Mouse (Mus musculus): Measurements from ENCODE around the gene Ptprn2. TPM values are rescaled to one million over a fixed set of nuclear protein-coding genes. Genes with fewer than 3 reads are reported as not detected.

The Ptprn2 gene
- polyA plus RNA-seq, 1 experiment from 2014 or later = 0.02 TPM

- H3K27ac ChIP-seq (replicated peaks) = no peak overlapping the region
- H3K4me2 ChIP-seq = no peak overlapping the region
- H3K4me1 ChIP-seq (replicated peaks) = no peaks in the 10 kb centered on the region
- no peaks in the 10 kb centered on the region for H3K9me3 ChIP-seq (replicated peaks)
- H3K27me3 ChIP-seq = no peaks in the 10 kb centered on the region
- no peak overlapping the region for H3K9ac ChIP-seq
- H3K4me3 ChIP-seq (replicated peaks) = no peak overlapping the region
- ATAC-seq (ENCODE audit: insufficient read depth) = no peak
- WGBS (ENCODE audit: insufficient replicate concordance) = 42% methylated on average over 3 of the region's 3 CpGs
- no peaks in the 10 kb centered on the region for H3K36me3 ChIP-seq (replicated peaks)
These were observed 416.3 kb downstream of the Ptprn2 start for GRCm38 (mm10) chr12:116901773-116902172.

DNA sequence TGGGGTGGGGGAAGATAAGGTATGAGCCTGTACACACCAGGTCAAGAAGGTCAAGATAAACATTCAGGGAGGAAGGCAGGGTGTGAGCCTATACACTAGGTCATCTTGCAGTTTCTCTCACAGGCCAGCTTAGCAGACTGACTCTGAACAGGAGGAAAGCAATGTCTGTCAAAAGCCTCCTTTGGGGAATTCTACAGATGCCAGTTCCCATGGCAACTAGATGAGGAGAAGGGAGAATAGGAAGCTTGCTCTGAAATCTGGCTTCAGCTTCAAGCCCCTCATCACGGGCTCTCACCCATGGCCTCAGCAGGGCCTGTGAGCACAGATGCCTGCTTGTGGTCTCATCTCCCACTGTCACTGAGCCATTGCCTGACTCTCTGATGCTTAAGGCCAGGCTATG is 421.9 kb downstream of the Ptprn2 start:
- H3K27me3 ChIP-seq = no peaks in the 10 kb centered on the region

GRCm38 (mm10) chr12:116908668-116909067 is 423.1 kb downstream of the Ptprn2 start:
- no peak overlapping the region for H3K4me2 ChIP-seq

More for the DNA sequence above, 421.9 kb downstream of the Ptprn2 start:
- Histone ChIP-seq H3K4me2 (no peak overlapping the region), H3K4me3 (replicated peaks) (no peak overlapping the region), H3K9ac (no peak overlapping the region), H3K36me3 (replicated peaks) (no peaks in the 10 kb centered on the region), H3K9me3 (replicated peaks) (no peaks in the 10 kb centered on the region), H3K4me1 (replicated peaks) (no peaks in the 10 kb centered on the region), H3K27ac (replicated peaks) (no peak overlapping the region)
- no peak for ATAC-seq (ENCODE audit: insufficient read depth)
- WGBS (ENCODE audit: insufficient replicate concordance) = 27% methylated on average over 1 of the region's 1 CpGs

DNA sequence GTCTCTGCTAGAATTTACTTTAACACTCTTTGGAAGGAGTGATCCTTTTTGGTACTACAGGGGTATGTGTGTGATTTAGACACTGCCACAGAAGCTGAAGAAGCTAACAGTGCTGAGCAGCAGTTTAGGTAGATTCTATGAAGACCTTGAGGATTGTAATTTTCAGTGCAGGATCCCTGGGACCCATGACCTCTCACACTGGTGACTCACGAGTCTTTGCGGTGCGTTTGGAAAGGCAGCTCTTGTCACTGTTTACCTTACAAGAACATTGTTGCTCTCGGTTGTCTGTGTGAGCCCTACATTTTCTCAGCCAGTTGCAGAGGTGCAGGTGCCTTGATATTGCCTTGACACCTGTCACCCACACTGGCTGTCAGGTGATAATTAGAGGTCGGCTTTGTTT is 431.3 kb downstream of the Ptprn2 start:
- no peak for ATAC-seq (ENCODE audit: insufficient read depth)
- Histone ChIP-seq H3K27ac (replicated peaks) (no peak overlapping the region), H3K4me3 (replicated peaks) (no peak overlapping the region), H3K4me1 (replicated peaks) (no peaks in the 10 kb centered on the region), H3K36me3 (replicated peaks) (no peaks in the 10 kb centered on the region), H3K9me3 (replicated peaks) (no peaks in the 10 kb centered on the region), H3K27me3 (no peaks in the 10 kb centered on the region), H3K9ac (no peak overlapping the region), H3K4me2 (no peak overlapping the region)
- 68% methylated on average over 5 of the region's 5 CpGs for WGBS (ENCODE audit: insufficient replicate concordance)

More at GRCm38 (mm10) chr12:116908668-116909067, 423.1 kb downstream of the Ptprn2 start:
- 51% methylated on average over 2 of the region's 2 CpGs for WGBS (ENCODE audit: insufficient replicate concordance)
- Histone ChIP-seq H3K9ac (no peak overlapping the region), H3K4me1 (replicated peaks) (no peaks in the 10 kb centered on the region), H3K27ac (replicated peaks) (no peak overlapping the region), H3K27me3 (no peaks in the 10 kb centered on the region), H3K4me3 (replicated peaks) (no peak overlapping the region), H3K9me3 (replicated peaks) (no peaks in the 10 kb centered on the region), H3K36me3 (replicated peaks) (no peaks in the 10 kb centered on the region)
- no peak for ATAC-seq (ENCODE audit: insufficient read depth)

- Histone ChIP-seq H3K36me3 (replicated peaks) (no peaks in the 10 kb centered on the region), H3K27ac (replicated peaks) (no peak overlapping the region), H3K27me3 (no peaks in the 10 kb centered on the region), H3K4me2 (no peak overlapping the region), H3K4me3 (replicated peaks) (no peak overlapping the region), H3K9ac (no peak overlapping the region), H3K4me1 (replicated peaks) (no peaks in the 10 kb centered on the region), H3K9me3 (replicated peaks) (no peaks in the 10 kb centered on the region)
- 60% methylated on average over 6 of the region's 6 CpGs for WGBS (ENCODE audit: insufficient replicate concordance)
- no peak for ATAC-seq (ENCODE audit: insufficient read depth)
These were observed 433.7 kb downstream of the Ptprn2 start for GRCm38 (mm10) chr12:116919185-116919584.

DNA sequence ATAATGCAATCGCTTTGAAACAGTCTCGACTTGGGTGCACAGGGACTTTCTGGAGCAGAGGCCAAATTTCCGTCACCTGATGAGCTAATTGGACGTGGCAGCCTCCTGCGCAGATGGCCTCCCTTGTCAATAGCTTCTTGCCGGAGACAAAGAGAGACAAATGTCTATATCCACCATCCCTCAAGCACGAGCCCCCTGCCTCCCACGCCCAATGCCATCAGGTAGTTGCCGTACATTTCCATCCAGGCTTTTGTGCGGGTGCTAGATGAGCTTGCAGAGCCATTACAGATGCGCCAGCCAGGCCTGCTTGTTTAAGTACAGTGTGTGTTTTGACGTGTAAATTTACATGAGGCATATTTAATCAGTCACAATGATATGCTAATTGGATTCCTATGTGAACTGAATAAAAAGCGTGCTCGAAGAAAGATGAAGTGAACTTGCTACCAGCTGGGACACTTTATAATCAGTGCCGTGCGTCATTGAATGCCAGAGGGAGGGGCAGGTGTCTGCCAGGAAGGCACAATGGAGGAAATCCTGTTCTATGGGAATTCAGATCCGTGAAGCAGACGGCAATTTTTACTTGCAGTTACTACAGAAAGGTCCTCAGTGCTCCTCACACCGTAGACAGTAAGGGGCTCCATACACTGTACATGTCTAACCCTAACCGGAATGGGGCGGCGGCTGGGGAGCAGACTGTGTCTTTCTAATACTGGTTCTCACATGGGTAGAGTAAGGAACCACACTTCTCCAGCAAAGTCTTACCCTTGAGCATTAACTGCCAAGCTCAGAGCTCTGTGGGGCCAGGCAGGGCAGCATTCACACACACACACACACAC is 434.4 kb downstream of the Ptprn2 start:
- no peak for ATAC-seq (ENCODE audit: insufficient read depth)
- H3K9ac ChIP-seq = no peak overlapping the region

DNA sequence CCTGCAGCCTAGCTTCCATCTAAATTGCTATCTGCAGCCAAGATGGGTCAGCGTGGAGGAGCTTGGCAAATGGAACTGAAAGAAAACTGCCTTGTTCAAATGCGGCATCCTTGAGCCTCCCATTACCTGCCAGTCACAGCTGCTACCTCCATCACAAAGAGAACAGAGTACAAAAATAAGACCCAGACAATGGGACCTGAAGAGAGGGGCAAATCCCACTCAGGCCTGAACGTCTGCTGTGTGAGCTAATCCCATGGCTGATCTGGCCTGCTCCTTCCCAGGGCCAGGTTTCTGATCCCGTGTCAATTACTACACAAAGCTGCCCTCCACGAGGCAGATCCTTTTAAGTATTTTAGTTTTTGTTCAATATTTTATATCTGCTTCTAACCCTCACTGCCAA is 441.6 kb downstream of the Ptprn2 start:
- Histone ChIP-seq H3K9me3 (replicated peaks) (no peaks in the 10 kb centered on the region), H3K36me3 (replicated peaks) (no peaks in the 10 kb centered on the region), H3K27me3 (no peaks in the 10 kb centered on the region), H3K4me1 (replicated peaks) (no peaks in the 10 kb centered on the region), H3K9ac (no peak overlapping the region), H3K4me2 (no peak overlapping the region), H3K4me3 (replicated peaks) (no peak overlapping the region), H3K27ac (replicated peaks) (no peak overlapping the region)
- WGBS (ENCODE audit: insufficient replicate concordance) = 53% methylated on average over 5 of the region's 5 CpGs
- no peak for ATAC-seq (ENCODE audit: insufficient read depth)

More for the DNA sequence above, 434.4 kb downstream of the Ptprn2 start:
- H3K4me3 ChIP-seq (replicated peaks) = no peak overlapping the region
- no peaks in the 10 kb centered on the region for H3K9me3 ChIP-seq (replicated peaks)
- no peaks in the 10 kb centered on the region for H3K4me1 ChIP-seq (replicated peaks)
- 71% methylated on average over 22 of the region's 22 CpGs for WGBS (ENCODE audit: insufficient replicate concordance)
- H3K36me3 ChIP-seq (replicated peaks) = no peaks in the 10 kb centered on the region
- no peak overlapping the region for H3K4me2 ChIP-seq
- H3K27ac ChIP-seq (replicated peaks) = no peak overlapping the region
- no peaks in the 10 kb centered on the region for H3K27me3 ChIP-seq

- no peak for ATAC-seq (ENCODE audit: insufficient read depth)
- Histone ChIP-seq H3K27ac (replicated peaks) (no peak overlapping the region), H3K9ac (no peak overlapping the region), H3K4me2 (no peak overlapping the region), H3K36me3 (replicated peaks) (no peaks in the 10 kb centered on the region), H3K9me3 (replicated peaks) (no peaks in the 10 kb centered on the region), H3K4me3 (replicated peaks) (no peak overlapping the region), H3K27me3 (no peaks in the 10 kb centered on the region), H3K4me1 (replicated peaks) (no peaks in the 10 kb centered on the region)
- WGBS (ENCODE audit: insufficient replicate concordance) = 45% methylated on average over 1 of the region's 1 CpGs
These were observed 442.0 kb downstream of the Ptprn2 start for GRCm38 (mm10) chr12:116927516-116927915.

DNA sequence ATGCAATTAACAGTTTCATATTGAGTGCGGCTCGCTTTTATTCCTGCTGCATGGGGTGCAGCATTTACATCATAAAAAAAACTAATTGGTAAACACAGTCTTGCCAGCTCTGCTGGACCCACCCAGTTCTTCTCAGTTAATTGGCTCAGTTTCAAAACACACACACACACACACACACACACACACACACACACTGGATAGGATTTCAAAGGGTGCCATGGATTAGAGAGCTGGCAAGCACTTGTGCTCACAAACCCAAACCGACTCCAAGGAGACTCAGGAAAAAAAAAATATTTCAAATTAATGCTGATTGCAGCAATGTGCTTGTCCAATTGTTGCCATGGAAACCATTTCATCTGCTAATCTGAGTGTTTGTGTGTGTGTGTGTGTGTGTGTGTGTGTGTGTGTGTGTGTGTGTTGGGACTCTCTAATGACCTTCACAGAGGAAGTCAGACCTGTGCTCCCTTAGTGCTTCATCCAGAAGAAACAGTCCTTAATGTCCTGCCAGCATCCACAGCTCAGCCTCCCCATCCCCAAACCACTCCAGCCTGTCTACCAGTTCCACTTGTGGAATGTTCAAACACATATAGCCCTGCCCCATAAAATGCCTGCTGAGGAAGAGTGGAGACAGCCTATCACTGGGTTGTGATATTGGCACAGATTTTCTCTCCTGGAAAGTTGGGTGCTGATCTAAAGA is 452.8 kb downstream of the Ptprn2 start:
- Histone ChIP-seq H3K9me3 (replicated peaks) (no peaks in the 10 kb centered on the region), H3K27me3 (no peaks in the 10 kb centered on the region), H3K36me3 (replicated peaks) (no peaks in the 10 kb centered on the region), H3K4me2 (no peak overlapping the region), H3K27ac (replicated peaks) (no peak overlapping the region), H3K9ac (no peak overlapping the region), H3K4me3 (replicated peaks) (no peak overlapping the region), H3K4me1 (replicated peaks) (no peaks in the 10 kb centered on the region)
- 47% methylated on average over 3 of the region's 3 CpGs for WGBS (ENCODE audit: insufficient replicate concordance)
- no peak for ATAC-seq (ENCODE audit: insufficient read depth)

DNA sequence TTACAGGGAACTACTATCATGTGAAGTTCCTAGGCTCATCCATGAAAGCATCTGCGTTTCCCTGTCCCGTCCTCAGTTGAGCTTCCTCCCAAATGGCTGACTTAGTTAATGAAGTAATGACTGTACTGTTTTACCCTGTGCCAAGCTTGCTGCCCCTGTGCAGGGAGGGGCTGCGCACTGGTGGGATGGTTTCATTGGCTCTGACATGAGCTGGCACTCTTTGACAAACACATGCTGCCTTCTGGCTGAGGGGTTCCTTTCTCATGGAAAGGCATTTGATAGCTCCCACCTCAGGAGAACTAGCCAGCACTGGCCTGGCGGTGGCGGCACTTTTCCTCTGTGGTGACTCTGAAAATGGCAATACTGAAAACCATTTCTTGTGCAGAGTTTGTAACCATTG is 458.4 kb downstream of the Ptprn2 start:
- Histone ChIP-seq H3K4me2 (no peak overlapping the region), H3K4me3 (replicated peaks) (no peak overlapping the region), H3K4me1 (replicated peaks) (no peaks in the 10 kb centered on the region), H3K36me3 (replicated peaks) (no peaks in the 10 kb centered on the region), H3K27me3 (no peaks in the 10 kb centered on the region), H3K27ac (replicated peaks) (no peak overlapping the region), H3K9me3 (replicated peaks) (no peaks in the 10 kb centered on the region), H3K9ac (no peak overlapping the region)
- no peak for ATAC-seq (ENCODE audit: insufficient read depth)
- 65% methylated on average over 5 of the region's 5 CpGs for WGBS (ENCODE audit: insufficient replicate concordance)

GRCm38 (mm10) chr12:116948151-116948928 is 462.8 kb downstream of the Ptprn2 start:
- H3K27me3 ChIP-seq = no peaks in the 10 kb centered on the region
- H3K4me2 ChIP-seq = no peak overlapping the region
- no peaks in the 10 kb centered on the region for H3K9me3 ChIP-seq (replicated peaks)
- whole genome bisulfite sequencing (ENCODE audit: insufficient replicate concordance) = 60% methylated on average over 4 of the region's 4 CpGs
- H3K36me3 ChIP-seq (replicated peaks) = no peaks in the 10 kb centered on the region
- no peaks in the 10 kb centered on the region for H3K4me1 ChIP-seq (replicated peaks)
- H3K4me3 ChIP-seq (replicated peaks) = no peak overlapping the region
- H3K27ac ChIP-seq (replicated peaks) = no peak overlapping the region
- no peak overlapping the region for H3K9ac ChIP-seq
- ATAC-seq (ENCODE audit: insufficient read depth) = no peak
